Mouse (Mus musculus): ENCODE measurements at regions not wholly inside any gene's neighbourhood (a gene's known extent, or its start where the extent isn't known, plus 50 kb on each side); places are given as distances from the start of the nearest gene placed in this dataset.

DNA sequence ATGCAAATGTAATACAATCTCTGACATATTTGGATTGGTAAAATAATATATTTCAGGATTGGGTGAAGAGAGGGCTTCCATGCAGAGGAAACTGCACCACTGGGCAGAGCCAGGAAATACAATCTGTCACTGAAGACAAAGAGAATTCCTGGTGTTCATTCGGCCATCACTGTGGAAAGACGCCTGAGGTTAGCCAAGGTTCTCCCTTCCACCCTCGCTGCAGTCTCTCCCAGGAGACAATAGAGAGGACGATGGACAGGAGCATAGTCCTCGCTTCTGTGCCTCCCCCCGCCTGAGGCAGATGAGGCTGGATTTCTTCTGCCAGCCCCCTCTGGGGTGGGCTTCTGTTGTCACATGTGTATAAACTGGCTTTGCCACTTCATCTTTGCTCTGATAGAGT, 660.6 kb downstream of the Tmem114 start:
- no peaks in the 10 kb centered on the region for H3K9me3 ChIP-seq
- H3K9ac ChIP-seq (replicated peaks), result no peak overlapping the region
- no peak for ATAC-seq
- H3K27me3 ChIP-seq, result no peaks in the 10 kb centered on the region
- H3K27ac ChIP-seq, result peak overlapping the region; percentile 11; the same call in 1 of the 2 replicates
- H3K4me2 ChIP-seq (replicated peaks), result no peak overlapping the region
- peaks cover 7% of the 10 kb centered on the region for H3K4me1 ChIP-seq (replicated peaks)
- H3K4me3 ChIP-seq (replicated peaks), result no peak overlapping the region
- 10% methylated on average over 6 of the region's 6 CpGs for WGBS
- no peaks in the 10 kb centered on the region for H3K36me3 ChIP-seq

DNA sequence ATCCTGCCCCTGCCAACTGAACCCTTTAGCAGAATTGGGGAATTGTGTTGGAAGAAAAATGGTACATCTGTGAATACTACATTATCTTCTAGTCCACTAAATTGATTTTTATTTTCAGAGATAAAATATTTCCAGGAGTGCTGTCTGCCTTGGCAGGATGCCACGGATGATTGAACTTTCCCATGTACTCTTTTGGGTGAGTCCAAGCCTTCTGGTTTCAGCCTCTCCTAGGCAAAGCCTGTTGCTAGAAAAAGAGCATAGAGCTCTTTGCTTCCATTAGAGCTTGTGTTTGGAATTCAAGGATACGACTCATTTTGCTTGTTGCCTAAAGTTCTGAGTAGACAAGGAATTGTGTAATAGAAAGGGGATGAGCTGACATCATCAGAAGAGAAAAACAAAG, 696.8 kb downstream of the Tmem114 start:
- Histone ChIP-seq H3K4me3 (replicated peaks) (no peak overlapping the region), H3K36me3 (no peaks in the 10 kb centered on the region), H3K9me3 (no peaks in the 10 kb centered on the region), H3K4me1 (replicated peaks) (no peaks in the 10 kb centered on the region), H3K27me3 (no peaks in the 10 kb centered on the region), H3K27ac (no peak overlapping the region), H3K9ac (replicated peaks) (no peak overlapping the region), H3K4me2 (replicated peaks) (no peak overlapping the region)
- WGBS, result 82% methylated on average over 2 of the region's 2 CpGs
- no peak for ATAC-seq

DNA sequence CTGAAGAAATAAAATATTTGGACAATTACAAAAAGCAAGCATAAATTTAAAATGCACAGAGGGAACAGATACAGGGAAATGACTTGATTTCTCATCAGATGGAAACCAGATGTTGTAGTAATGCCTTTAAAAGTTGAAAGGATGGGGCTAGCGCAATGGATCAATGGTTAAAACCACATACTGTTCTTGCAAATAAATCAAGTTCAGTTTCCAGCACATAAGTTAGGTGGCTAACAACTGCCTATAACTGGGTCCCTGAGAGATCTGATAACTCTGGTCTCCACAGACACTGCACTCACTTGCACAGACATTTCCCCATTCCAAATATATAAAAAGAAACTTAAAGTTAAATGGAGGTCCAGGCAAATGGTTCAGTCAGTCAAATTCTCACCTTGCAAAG, 699.7 kb downstream of the Tmem114 start:
- H3K4me3 ChIP-seq (replicated peaks), result no peak overlapping the region
- H3K36me3 ChIP-seq, result no peaks in the 10 kb centered on the region
- WGBS, result 94% methylated on average over 1 of the region's 1 CpGs
- H3K4me2 ChIP-seq (replicated peaks), result no peak overlapping the region
- H3K27me3 ChIP-seq, result no peaks in the 10 kb centered on the region
- no peak overlapping the region for H3K27ac ChIP-seq
- no peaks in the 10 kb centered on the region for H3K9me3 ChIP-seq
- H3K9ac ChIP-seq (replicated peaks), result no peak overlapping the region
- no peak for ATAC-seq
- H3K4me1 ChIP-seq (replicated peaks), result no peaks in the 10 kb centered on the region

DNA sequence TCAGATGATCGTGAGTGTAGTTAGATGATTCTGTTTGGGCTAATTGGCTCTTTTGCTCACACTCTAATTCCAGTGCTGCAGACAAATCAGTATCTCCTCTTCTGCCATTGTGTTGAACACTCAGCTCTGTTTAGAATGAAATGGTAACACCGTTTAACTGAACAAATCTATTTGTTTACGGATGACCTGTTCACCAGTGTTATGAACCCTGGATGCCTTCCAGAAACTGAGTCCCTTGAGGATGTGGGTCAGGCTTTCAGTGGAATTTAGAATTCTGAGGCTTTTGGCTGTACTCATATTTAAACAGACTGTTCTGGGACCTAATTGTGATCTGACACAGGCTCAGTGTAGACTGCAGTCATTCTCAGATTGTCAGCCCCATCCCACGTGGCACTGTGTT, 723.5 kb downstream of the Tmem114 start:
- no peaks in the 10 kb centered on the region for H3K4me1 ChIP-seq (replicated peaks)
- WGBS, result 63% methylated on average over 4 of the region's 4 CpGs
- no peak overlapping the region for H3K4me2 ChIP-seq (replicated peaks)
- no peak overlapping the region for H3K27ac ChIP-seq
- H3K4me3 ChIP-seq (replicated peaks), result no peak overlapping the region
- H3K9ac ChIP-seq (replicated peaks), result no peak overlapping the region
- no peaks in the 10 kb centered on the region for H3K9me3 ChIP-seq
- H3K27me3 ChIP-seq, result no peaks in the 10 kb centered on the region
- no peak for ATAC-seq
- H3K36me3 ChIP-seq, result no peaks in the 10 kb centered on the region

DNA sequence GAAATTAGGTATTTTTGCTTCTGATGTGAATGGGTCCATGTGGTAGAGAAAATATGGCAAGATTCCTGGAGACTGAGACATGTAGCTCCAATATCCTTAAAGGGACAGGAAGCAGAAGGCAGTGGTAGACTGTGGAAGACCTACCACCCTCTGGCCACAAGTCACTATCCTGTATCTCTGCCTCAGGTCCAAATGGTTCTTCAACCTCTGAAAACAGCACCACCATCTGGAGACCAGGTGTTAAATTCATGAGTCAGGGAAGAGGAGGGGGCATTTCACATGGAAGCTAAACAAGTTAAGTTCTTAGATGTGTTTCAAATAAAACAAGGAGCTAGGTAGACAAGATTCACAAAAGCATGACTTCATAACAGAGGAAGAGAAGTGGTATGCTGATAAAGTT, 739.5 kb downstream of the Tmem114 start:
- Histone ChIP-seq H3K27ac (no peak overlapping the region), H3K4me2 (replicated peaks) (no peak overlapping the region), H3K9ac (replicated peaks) (no peak overlapping the region), H3K27me3 (no peaks in the 10 kb centered on the region), H3K4me1 (replicated peaks) (no peaks in the 10 kb centered on the region), H3K36me3 (no peaks in the 10 kb centered on the region), H3K4me3 (replicated peaks) (no peak overlapping the region), H3K9me3 (no peaks in the 10 kb centered on the region)
- no peak for ATAC-seq

DNA sequence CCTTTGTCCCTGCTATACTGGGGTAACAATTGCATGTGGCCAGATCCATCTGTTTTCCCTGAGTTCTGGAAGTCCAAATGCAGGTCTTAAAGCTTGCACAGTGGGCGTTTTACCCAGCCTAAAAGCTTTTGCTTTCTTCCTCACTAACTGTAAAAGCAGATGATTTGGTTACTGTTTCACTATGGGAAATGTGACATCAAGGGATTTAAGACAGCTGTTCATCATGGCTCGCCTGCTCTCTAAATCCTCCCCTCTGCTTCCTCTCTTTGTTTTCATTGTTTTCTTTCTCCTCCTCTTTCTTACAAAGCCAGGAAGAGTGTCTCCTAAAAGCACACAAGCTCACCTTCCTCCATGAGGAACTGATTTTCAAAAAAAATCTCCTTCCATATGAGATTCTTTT, 758.8 kb downstream of the Tmem114 start:
- Histone ChIP-seq H3K9me3 (peaks cover 8% of the 10 kb centered on the region), H3K4me2 (replicated peaks) (no peak overlapping the region), H3K4me3 (replicated peaks) (no peak overlapping the region), H3K27me3 (no peaks in the 10 kb centered on the region), H3K9ac (replicated peaks) (no peak overlapping the region), H3K36me3 (no peaks in the 10 kb centered on the region), H3K27ac (no peak overlapping the region), H3K4me1 (replicated peaks) (peaks cover 4% of the 10 kb centered on the region; the same call in 1 of the 2 replicates)
- no peak for ATAC-seq
- 14% methylated on average over 2 of the region's 2 CpGs for WGBS

DNA sequence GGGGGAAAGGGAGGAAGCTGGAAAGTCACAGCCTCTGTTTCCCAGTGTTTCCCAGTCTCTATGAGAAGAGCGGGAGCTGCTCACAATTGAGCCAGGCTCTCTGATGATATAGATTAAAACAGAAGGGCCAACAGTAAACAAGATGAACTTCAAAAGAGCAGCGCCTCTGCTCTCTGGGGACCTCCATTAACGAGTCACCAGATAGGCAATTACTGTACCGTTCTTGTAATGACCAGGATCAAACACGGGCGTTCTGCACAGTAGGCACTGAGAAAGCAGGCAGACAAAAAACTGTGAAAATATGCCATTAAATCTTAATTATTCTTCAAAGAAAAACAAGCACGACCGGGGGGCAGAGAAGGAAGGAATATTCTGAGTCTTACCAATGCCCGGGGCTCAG, 766.8 kb downstream of the Tmem114 start:
- 54% methylated on average over 9 of the region's 9 CpGs for WGBS
- H3K27ac ChIP-seq, result no peak overlapping the region; the same call in 1 of the 2 replicates
- H3K9ac ChIP-seq (replicated peaks), result no peak overlapping the region
- peaks cover 13% of the 10 kb centered on the region; the same call in 1 of the 2 replicates for H3K4me1 ChIP-seq (replicated peaks)
- no peak overlapping the region for H3K4me2 ChIP-seq (replicated peaks)
- H3K9me3 ChIP-seq, result no peaks in the 10 kb centered on the region
- H3K4me3 ChIP-seq (replicated peaks), result no peak overlapping the region
- no peaks in the 10 kb centered on the region for H3K27me3 ChIP-seq
- peak; percentile 50; the same call in 1 of the 2 replicates for ATAC-seq
- no peaks in the 10 kb centered on the region for H3K36me3 ChIP-seq

DNA sequence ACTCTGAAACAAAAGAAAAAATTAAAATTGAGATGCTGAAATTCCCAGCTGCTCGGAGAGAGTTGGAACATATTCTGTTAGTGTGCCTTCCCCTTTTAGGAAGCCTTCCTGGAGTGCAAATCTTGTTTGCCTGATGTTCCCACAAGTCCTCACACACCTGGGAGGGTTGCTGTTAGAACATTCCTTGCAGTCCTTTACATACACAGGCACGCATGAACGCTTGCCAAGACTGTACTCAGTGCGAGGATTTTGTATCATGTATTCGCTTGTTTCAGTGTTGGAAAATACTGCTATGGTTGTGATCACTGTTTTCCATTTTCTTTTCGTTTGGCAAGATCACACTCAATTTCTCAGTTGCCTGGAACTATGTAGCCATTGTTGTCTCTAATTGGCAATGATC, 770.5 kb downstream of the Tmem114 start:
- H3K9me3 ChIP-seq, result no peaks in the 10 kb centered on the region
- H3K27me3 ChIP-seq, result no peaks in the 10 kb centered on the region
- no peaks in the 10 kb centered on the region for H3K36me3 ChIP-seq
- no peak overlapping the region for H3K4me3 ChIP-seq (replicated peaks)
- H3K9ac ChIP-seq (replicated peaks), result no peak overlapping the region
- peaks cover 20% of the 10 kb centered on the region; the same call in 1 of the 2 replicates for H3K4me1 ChIP-seq (replicated peaks)
- H3K27ac ChIP-seq, result no peak overlapping the region
- no peak for ATAC-seq
- 90% methylated on average over 6 of the region's 6 CpGs for WGBS
- no peak overlapping the region for H3K4me2 ChIP-seq (replicated peaks)

DNA sequence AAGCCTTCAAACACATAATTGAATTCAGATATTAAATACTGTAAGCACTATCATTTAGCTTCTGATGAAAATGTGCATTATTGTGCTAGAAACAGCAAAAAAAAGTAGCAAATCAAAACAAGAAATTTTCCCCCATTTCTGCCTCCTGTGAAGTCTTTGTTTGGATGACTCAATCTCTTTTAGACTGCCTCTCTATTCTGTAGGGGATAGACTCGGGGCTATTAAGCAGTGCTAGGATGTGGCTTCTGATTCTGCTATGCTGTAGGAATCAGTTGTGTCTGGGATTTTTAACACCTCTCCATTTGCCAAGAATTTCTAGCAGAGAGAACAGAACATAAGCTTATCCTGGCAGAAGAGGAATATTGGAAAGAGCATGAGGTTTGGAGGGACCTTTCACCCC, 775.2 kb downstream of the Tmem114 start:
- WGBS, result 8% methylated on average over 1 of the region's 1 CpGs
- no peak overlapping the region for H3K4me2 ChIP-seq (replicated peaks)
- H3K36me3 ChIP-seq, result no peaks in the 10 kb centered on the region
- H3K27ac ChIP-seq, result no peak overlapping the region
- no peak overlapping the region for H3K9ac ChIP-seq (replicated peaks)
- no peaks in the 10 kb centered on the region for H3K27me3 ChIP-seq
- no peaks in the 10 kb centered on the region for H3K9me3 ChIP-seq
- ATAC-seq, result no peak
- H3K4me1 ChIP-seq (replicated peaks), result peaks cover 24% of the 10 kb centered on the region
- H3K4me3 ChIP-seq (replicated peaks), result no peak overlapping the region

DNA sequence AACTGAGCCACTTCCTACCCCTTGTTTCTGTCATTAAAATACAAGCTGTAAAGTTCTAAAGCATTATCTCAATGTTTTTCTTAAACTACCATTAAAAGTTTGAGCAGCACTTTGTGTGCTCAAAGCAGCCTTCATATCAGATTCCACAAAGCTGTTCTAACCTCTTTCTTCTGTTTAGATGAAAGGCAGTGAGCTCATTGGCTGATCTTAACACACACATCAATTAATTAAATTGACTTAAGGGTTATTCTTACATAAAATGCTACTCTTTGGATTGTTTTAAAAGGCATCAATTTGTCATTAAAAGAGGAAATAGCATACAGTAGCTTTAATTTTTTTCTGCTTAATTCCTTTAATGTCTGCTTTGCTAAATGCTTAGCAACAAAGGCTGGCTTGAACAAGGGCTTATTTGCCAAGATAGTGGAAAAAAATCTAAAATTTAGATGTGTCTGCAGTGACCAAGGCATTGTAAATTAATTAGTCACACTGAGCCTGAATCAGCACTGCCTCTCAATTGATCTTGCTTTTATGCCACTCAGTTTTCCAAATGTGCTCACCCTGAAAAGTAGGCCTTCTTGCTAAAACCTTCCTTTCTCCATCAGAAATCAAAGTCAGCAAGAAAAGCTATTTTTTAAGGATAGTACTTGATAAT, 777.5 kb downstream of the Tmem114 start:
- H3K9me3 ChIP-seq, result no peaks in the 10 kb centered on the region
- H3K36me3 ChIP-seq, result no peaks in the 10 kb centered on the region
- peak; percentile 65; the same call in 1 of the 2 replicates for ATAC-seq
- no peak overlapping the region for H3K4me2 ChIP-seq (replicated peaks)
- H3K27ac ChIP-seq, result no peak overlapping the region
- no peak overlapping the region for H3K4me3 ChIP-seq (replicated peaks)
- H3K4me1 ChIP-seq (replicated peaks), result peaks cover 24% of the 10 kb centered on the region
- H3K27me3 ChIP-seq, result no peaks in the 10 kb centered on the region
- no peak overlapping the region for H3K9ac ChIP-seq (replicated peaks)

DNA sequence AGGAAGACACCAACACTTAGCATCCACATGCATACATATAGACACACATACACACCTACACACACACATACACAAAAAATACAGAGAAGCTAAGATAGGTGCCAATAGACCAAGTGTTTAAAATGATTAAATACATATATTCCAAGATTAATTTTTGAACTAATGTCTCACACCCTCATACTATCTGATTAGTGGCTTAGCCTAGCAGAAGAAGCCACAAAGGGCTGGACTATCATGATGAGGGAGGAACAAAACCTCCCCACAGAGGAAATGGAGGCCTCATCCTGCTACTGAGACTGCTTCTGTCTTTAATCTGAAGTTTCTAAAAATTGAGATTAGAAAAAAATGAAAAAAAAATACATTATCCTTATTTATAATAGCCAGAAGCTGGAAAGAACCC, 780.6 kb downstream of the Tmem114 start:
- no peak for ATAC-seq
- Histone ChIP-seq H3K27ac (no peak overlapping the region), H3K9me3 (no peaks in the 10 kb centered on the region)

DNA sequence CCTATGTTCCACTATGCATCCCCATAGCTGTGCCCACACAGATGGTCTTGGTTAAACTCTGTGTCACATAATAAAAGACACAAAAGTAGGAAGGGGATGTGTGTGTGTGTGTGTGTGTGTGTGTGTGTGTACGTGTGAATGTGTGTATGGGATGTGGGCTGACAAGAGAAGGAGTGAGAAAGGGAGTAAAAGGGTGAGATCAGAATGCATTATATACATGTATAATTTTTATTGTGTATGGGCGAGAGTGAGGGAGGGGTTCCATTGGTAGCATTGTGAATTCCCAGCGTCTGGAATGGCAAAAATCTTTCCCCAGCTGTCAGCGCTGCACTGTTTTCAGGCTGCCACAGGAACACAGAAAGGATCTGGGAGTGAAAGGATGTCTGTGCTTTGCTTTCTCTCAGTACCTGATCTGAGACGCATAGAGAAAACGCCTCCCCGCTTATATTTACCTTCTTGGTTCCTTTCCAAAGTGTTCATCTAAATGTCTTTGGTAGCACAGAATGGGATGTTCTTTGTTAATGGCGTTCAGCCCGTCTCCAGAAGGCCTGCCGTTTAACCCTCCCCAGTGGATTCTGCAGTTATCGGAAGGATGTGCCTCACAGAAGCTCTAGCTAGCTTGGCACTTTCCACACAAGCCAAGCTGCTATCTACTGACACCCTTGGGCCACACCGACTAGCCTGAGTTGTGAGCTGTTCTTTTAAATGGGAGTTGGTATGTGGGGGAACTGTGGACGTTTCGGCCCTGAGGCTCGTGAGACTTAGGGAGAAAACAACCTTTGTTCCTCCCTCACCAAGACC, 785.8 kb downstream of the Tmem114 start:
- 49% methylated on average over 15 of the region's 15 CpGs for WGBS
- H3K27ac ChIP-seq, result peak overlapping the region; percentile 26; the same call in 1 of the 2 replicates
- no peaks in the 10 kb centered on the region for H3K27me3 ChIP-seq
- peaks cover 35% of the 10 kb centered on the region for H3K4me1 ChIP-seq (replicated peaks)
- peak; percentile 57 for ATAC-seq
- H3K4me3 ChIP-seq (replicated peaks), result no peak overlapping the region
- no peak overlapping the region for H3K4me2 ChIP-seq (replicated peaks)
- H3K9ac ChIP-seq (replicated peaks), result peak overlapping the region; percentile 29; the same call in 1 of the 2 replicates
- H3K9me3 ChIP-seq, result no peaks in the 10 kb centered on the region
- H3K36me3 ChIP-seq, result no peaks in the 10 kb centered on the region

More for the DNA sequence above, 780.6 kb downstream of the Tmem114 start:
- no peak overlapping the region for H3K9ac ChIP-seq (replicated peaks)
- no peaks in the 10 kb centered on the region for H3K36me3 ChIP-seq
- peaks cover 20% of the 10 kb centered on the region for H3K4me1 ChIP-seq (replicated peaks)
- H3K27me3 ChIP-seq, result no peaks in the 10 kb centered on the region
- no peak overlapping the region for H3K4me2 ChIP-seq (replicated peaks)
- no peak overlapping the region for H3K4me3 ChIP-seq (replicated peaks)

Measured in midbrain, embryonic 13.5 days (tissue).